Mouse (Mus musculus) stomach, postnatal 0 days (tissue): ENCODE results near the gene Apol7c.
"Not testable (repeated sequence)": the region's sequence is repeated elsewhere in the genome, so short reads cannot be mapped to it uniquely, and the experiment has no call there.

Source experiments
- CTCF ChIP-seq: IDR thresholded peaks from 2 replicates; pipeline ENCODE4 v1.5.1; 2016; ENCODE audit warnings: antibody characterized with exemption, low read depth, mild to moderate bottlenecking, moderate library complexity
- EP300 ChIP-seq: optimal IDR thresholded peaks from 2 replicates; pipeline ENCODE3; 2016; ENCODE audit warnings: antibody characterized with exemption

DNA sequence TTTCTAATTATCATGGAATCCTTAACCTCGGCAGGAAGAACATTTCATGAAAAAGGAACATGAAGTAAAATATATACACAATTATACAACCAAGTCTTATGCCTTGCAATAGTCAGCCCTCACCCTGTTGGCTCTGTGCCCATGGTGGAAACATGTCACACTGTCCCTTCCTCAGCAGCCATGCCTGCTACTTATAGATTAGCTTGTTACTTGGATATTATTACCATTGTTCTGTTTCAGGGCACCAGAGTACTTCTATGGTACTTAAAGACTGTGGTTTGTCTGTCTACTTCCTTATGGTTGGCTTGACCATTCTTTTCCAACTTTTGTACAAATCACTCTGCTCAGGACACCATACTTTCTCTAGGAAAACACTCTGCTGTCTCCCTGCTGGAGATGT is 39.9 kb downstream of the Apol7c start:
- not testable (repeated sequence) for TF ChIP-seq CTCF, EP300
